Mouse (Mus musculus) C2C12 (cell line): ENCODE measurements around the gene Rnf13.

Experiments used
- CTCF ChIP-seq: IDR thresholded peaks from one replicate; pipeline ENCODE4 v1.5.1; 2011; ENCODE audit not compliant: control insufficient read depth, insufficient read depth, insufficient read length
- FOSL1 ChIP-seq: IDR thresholded peaks from one replicate; pipeline ENCODE4 v1.8.0; 2011; ENCODE audit warnings: mild to moderate bottlenecking, low read length; ENCODE audit not compliant: poor library complexity, insufficient read depth, severe bottlenecking
- MYOD1 ChIP-seq: IDR thresholded peaks from one replicate; pipeline ENCODE4 v1.6.1; 2011; ENCODE audit warnings: low read depth; ENCODE audit not compliant: control insufficient read depth, insufficient read length
- USF1 ChIP-seq: IDR thresholded peaks from one replicate; pipeline ENCODE4 v1.6.1; 2011; ENCODE audit warnings: low read depth, mild to moderate bottlenecking, control low read depth, moderate library complexity

DNA sequence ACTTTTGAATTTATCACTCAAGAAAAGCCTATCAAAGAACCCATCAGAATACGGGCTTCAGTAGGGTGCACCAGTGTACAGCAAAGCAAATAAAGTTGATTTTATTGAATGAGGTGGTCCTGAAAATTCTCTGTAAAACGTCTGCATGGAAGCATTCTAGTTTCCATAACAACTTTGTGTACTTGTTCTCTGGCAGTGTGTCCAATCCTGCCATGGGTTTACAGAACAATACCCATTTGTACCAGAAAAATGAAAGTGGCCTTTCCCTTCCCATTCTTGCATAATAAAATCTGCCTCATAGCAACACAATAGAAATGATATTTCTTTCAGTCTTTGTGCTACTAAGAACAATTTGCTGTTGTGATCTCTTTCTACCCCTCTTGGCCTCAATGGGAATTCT lies 43.1 kb upstream of the Rnf13 start, which contains the start of gene Ankub1:
- no peak for TF ChIP-seq CTCF
- TF ChIP-seq FOSL1 = no peak
- TF ChIP-seq USF1 = no peak
- TF ChIP-seq MYOD1 = no peak
